Mouse (Mus musculus) ES-Bruce4 (cell line): Measurements from ENCODE around the gene Rai1.

Experiments
- CTCF ChIP-seq: IDR thresholded peaks from one replicate; pipeline ENCODE4 v1.8.1; 2011; ENCODE audit warnings: low read depth, low read length
- EP300 ChIP-seq: IDR thresholded peaks from 2 replicates; pipeline ENCODE4 v1.6.1; 2011; ENCODE audit warnings: low read depth, low read length; ENCODE audit not compliant: insufficient read depth
- POLR2A ChIP-seq: IDR thresholded peaks from one replicate; pipeline ENCODE4 v1.8.1; 2011; ENCODE audit warnings: low read length; ENCODE audit not compliant: insufficient read depth

DNA sequence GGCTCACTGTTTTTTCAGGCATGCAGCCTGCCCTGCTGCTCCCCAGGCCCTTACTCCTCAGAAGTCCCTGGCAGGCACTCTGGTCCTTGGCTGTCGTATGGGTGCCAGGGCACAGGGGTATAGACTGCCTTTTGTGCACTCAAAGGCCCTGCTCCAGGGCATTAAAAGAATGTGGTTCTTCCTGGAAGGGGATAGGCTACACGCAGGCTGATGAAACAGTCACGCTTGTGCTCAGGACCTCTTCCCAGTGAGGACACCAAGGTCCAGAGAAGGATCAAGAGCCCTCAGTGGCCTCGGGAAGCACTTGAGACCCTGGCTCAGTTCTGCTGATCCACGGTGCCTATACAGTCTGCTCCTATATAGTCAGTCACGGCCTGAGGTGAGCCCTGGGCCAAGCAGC is 108.5 kb downstream of the Rai1 start:
- TF ChIP-seq CTCF (no peak), EP300 (no peak), POLR2A (no peak)
